Mouse (Mus musculus): ENCODE results near the gene Chst11.

- TF ChIP-seq POLR2A (IDR thresholded peaks at IDR 0.05; ENCODE audit: borderline replicate concordance, extremely low read depth, insufficient read depth, insufficient read length, poor library complexity, severe bottlenecking) = no peak
- no peak for TF ChIP-seq CTCF (IDR thresholded peaks at IDR 0.05; ENCODE audit: borderline replicate concordance, extremely low read depth, insufficient read depth, insufficient read length)
Measured at GRCm38 (mm10) chr10:83129624-83130218, 144.4 kb downstream of the Chst11 start.
